Mouse (Mus musculus): ENCODE measurements at regions not wholly inside any gene's neighbourhood (a gene's known extent, or its start where the extent isn't known, plus 50 kb on each side); places are given as distances from the start of the nearest gene placed in this dataset.

GRCm38 (mm10) chr7:134534821-134535220, 135.6 kb upstream of the Dock1 start:
- peak; percentile 43 to 76 for DNase-seq

GRCm38 (mm10) chr7:134541699-134542098, 128.8 kb upstream of the Dock1 start:
- no peak for DNase-seq

GRCm38 (mm10) chr7:134546187-134546586, 124.3 kb upstream of the Dock1 start:
- DNase-seq: peak in 1 of 2 experiments; percentile 28

GRCm38 (mm10) chr7:134549286-134549919, 121.1 kb upstream of the Dock1 start:
- DNase-seq: no peak

GRCm38 (mm10) chr7:134550221-134550809, 120.1 kb upstream of the Dock1 start:
- DNase-seq: peak; percentile 37 to 67

GRCm38 (mm10) chr7:134552051-134552451, 118.4 kb upstream of the Dock1 start:
- peak; percentile 71 to 76 for DNase-seq

- DNase-seq: no peak
Measured at GRCm38 (mm10) chr7:134556061-134556460, 114.4 kb upstream of the Dock1 start.

- DNase-seq: peak; percentile 78 to 93
Measured at GRCm38 (mm10) chr7:134566322-134566721, 104.1 kb upstream of the Dock1 start.

GRCm38 (mm10) chr7:134569247-134569646, 101.2 kb upstream of the Dock1 start:
- no peak for DNase-seq

- peak; percentile 6 to 39 for DNase-seq
Measured at GRCm38 (mm10) chr7:134570176-134570810, 100.2 kb upstream of the Dock1 start.

- no peak for DNase-seq
Measured at GRCm38 (mm10) chr7:134581746-134582145, 88.7 kb upstream of the Dock1 start.

GRCm38 (mm10) chr7:134585478-134585877, 85.0 kb upstream of the Dock1 start:
- no peak for DNase-seq

- no peak for DNase-seq
Measured at GRCm38 (mm10) chr7:134586990-134587389, 83.5 kb upstream of the Dock1 start.

GRCm38 (mm10) chr7:134607886-134608285, 62.6 kb upstream of the Dock1 start:
- DNase-seq: no peak

- DNase-seq: peak; percentile 62 to 85
Measured at GRCm38 (mm10) chr7:134610159-134610558, 60.3 kb upstream of the Dock1 start.

- DNase-seq: no peak
Measured at GRCm38 (mm10) chr7:134611371-134611770, 59.1 kb upstream of the Dock1 start.

- DNase-seq: peak; percentile 76
Measured at GRCm38 (mm10) chr7:134612175-134612633, 58.2 kb upstream of the Dock1 start.

GRCm38 (mm10) chr7:134619220-134619975, 51.1 kb upstream of the Dock1 start:
- DNase-seq: peak in 1 of 2 experiments; percentile 40

GRCm38 (mm10) chr7:134620006-134620405, 50.4 kb upstream of the Dock1 start:
- DNase-seq: no peak

Data from kidney, postnatal 25 days (tissue).